Mouse (Mus musculus) MEL (cell line): ENCODE data around the gene Slc12a4. TPM values are rescaled to one million over a fixed set of nuclear protein-coding genes. Genes with fewer than 3 reads are reported as not detected.
A peak's percentile ranks its signal among the peaks of the same experiment; 100 is the strongest.

Experiments used
- DNase-seq: peaks from one replicate; pipeline ENCODE4 v3.0.0; 2011; ENCODE audit warnings: low read depth, low spot score
- H3K27ac ChIP-seq: 2 replicates; pipeline ENCODE4 v1.5.1; 2012; ENCODE audit warnings: low read depth, mild to moderate bottlenecking, control low read depth, low read length, moderate library complexity; ENCODE audit not compliant: control insufficient read depth
- H3K27me3 ChIP-seq, 2 experiments: fragments of 150-350 bp in 1 of 2; sonication (generic) in 1 of 2; 2 replicates each; pipeline ENCODE4 v1.6.1; 2012; ENCODE audit warnings: low read length in 2 of 2, mild to moderate bottlenecking in 2 of 2, improper control_type of control experiment in 1 of 2, moderate library complexity in 1 of 2; ENCODE audit not compliant: insufficient read depth in 2 of 2, control insufficient read depth in 1 of 2
- H3K36me3 ChIP-seq, 2 experiments: 2 replicates each; pipeline ENCODE4 v1.6.1; 2012 to 2014; ENCODE audit warnings: low read length in 2 of 2, improper control_type of control experiment in 1 of 2, inconsistent platforms in 1 of 2, mild to moderate bottlenecking in 1 of 2; ENCODE audit not compliant: insufficient read depth in 2 of 2, control insufficient read depth in 1 of 2
- H3K4me1 ChIP-seq, 2 experiments: fragments of 150-350 bp in 1 of 2; sonication (generic) in 1 of 2; 2 replicates each; pipeline ENCODE4 v1.6.1; 2012; ENCODE audit warnings: low read length in 2 of 2, improper control_type of control experiment in 1 of 2, mild to moderate bottlenecking in 1 of 2; ENCODE audit not compliant: insufficient read depth in 2 of 2, control insufficient read depth in 1 of 2
- H3K4me3 ChIP-seq, 2 experiments: fragments of 150-350 bp in 1 of 2; sonication (generic) in 1 of 2; 2 replicates each; pipeline ENCODE4 v1.5.1; 2012; ENCODE audit warnings: low read depth in 2 of 2, low read length in 2 of 2, mild to moderate bottlenecking in 2 of 2, moderate library complexity in 2 of 2, control low read depth in 1 of 2, improper control_type of control experiment in 1 of 2; ENCODE audit not compliant: control insufficient read depth in 1 of 2, insufficient read depth in 1 of 2
- H3K79me2 ChIP-seq: 2 replicates; pipeline ENCODE4 v1.6.1; 2012; ENCODE audit warnings: mild to moderate bottlenecking, low read length, moderate library complexity; ENCODE audit not compliant: control insufficient read depth, poor library complexity, insufficient read depth
- H3K9ac ChIP-seq: 2 replicates; pipeline ENCODE4 v1.6.1; 2012; ENCODE audit warnings: low read depth, mild to moderate bottlenecking, control low read depth, low read length, moderate library complexity; ENCODE audit not compliant: control insufficient read depth, poor library complexity, severe bottlenecking
- H3K9me3 ChIP-seq: fragments of 150-350 bp; sonication (generic); replicated peaks from 2 replicates; pipeline ENCODE4 v1.6.1; 2012; ENCODE audit warnings: mild to moderate bottlenecking, low read length, improper control_type of control experiment, moderate library complexity; ENCODE audit not compliant: insufficient read depth
- BHLHE40 ChIP-seq: IDR thresholded peaks from 2 replicates; pipeline ENCODE4 v1.6.1; 2012; ENCODE audit warnings: low read depth, mild to moderate bottlenecking, inconsistent platforms, low read length, improper control_type of control experiment, borderline replicate concordance
- CHD1 ChIP-seq: IDR thresholded peaks from 2 replicates; pipeline ENCODE4 v1.6.1; 2012; ENCODE audit warnings: low read depth, mild to moderate bottlenecking, inconsistent platforms, low read length, improper control_type of control experiment
- CHD2 ChIP-seq: IDR thresholded peaks from 2 replicates; pipeline ENCODE4 v1.6.1; 2011; ENCODE audit warnings: low read length, improper control_type of control experiment
- CTCF ChIP-seq, 3 experiments: IDR thresholded peaks in 2 of 3; conservative IDR thresholded peaks in 1 of 3; 2 replicates each; pipeline ENCODE4 v1.5.1; 2011 to 2012; ENCODE audit warnings: low read length in 3 of 3, low read depth in 2 of 3, mild to moderate bottlenecking in 2 of 3, improper control_type of control experiment in 1 of 3, inconsistent platforms in 1 of 3, mixed read lengths in 1 of 3, moderate library complexity in 1 of 3; ENCODE audit not compliant: control insufficient read depth in 1 of 3, insufficient read depth in 1 of 3, poor library complexity in 1 of 3, severe bottlenecking in 1 of 3
- E2F4 ChIP-seq: IDR thresholded peaks from 2 replicates; pipeline ENCODE4 v1.6.1; 2011; ENCODE audit warnings: low read depth, low read length, improper control_type of control experiment, borderline replicate concordance
- EP300 ChIP-seq, 2 experiments: IDR thresholded peaks; 2 replicates each; pipeline ENCODE4 v1.6.1; 2011; ENCODE audit warnings: improper control_type of control experiment in 2 of 2, low read length in 2 of 2, low read depth in 1 of 2, mild to moderate bottlenecking in 1 of 2
- ETS1 ChIP-seq: IDR thresholded peaks from 2 replicates; pipeline ENCODE4 v1.6.1; 2012; ENCODE audit warnings: low read depth, mild to moderate bottlenecking, inconsistent platforms, low read length, improper control_type of control experiment, moderate library complexity
- GATA1 ChIP-seq: IDR thresholded peaks from 2 replicates; pipeline ENCODE4 v1.6.1; 2011; ENCODE audit warnings: low read depth, low read length, improper control_type of control experiment
- HCFC1 ChIP-seq: IDR thresholded peaks from 2 replicates; pipeline ENCODE4 v1.6.1; 2012; ENCODE audit warnings: low read depth, mild to moderate bottlenecking, inconsistent platforms, low read length, improper control_type of control experiment, moderate library complexity
- JUND ChIP-seq: IDR thresholded peaks from 2 replicates; pipeline ENCODE4 v1.6.1; 2011; ENCODE audit warnings: low read depth, mild to moderate bottlenecking, improper control_type of control experiment, low read length
- KAT2A ChIP-seq: conservative IDR thresholded peaks from 2 replicates; pipeline ENCODE4 v1.6.1; 2012; ENCODE audit warnings: low read depth, low read length, improper control_type of control experiment, inconsistent platforms
- MAX ChIP-seq: IDR thresholded peaks from 2 replicates; pipeline ENCODE4 v1.6.1; 2011; ENCODE audit warnings: low read length, improper control_type of control experiment
- MAZ ChIP-seq: IDR thresholded peaks from 2 replicates; pipeline ENCODE4 v1.6.1; 2012; ENCODE audit warnings: low read depth, mild to moderate bottlenecking, inconsistent platforms, low read length, improper control_type of control experiment
- MEF2A ChIP-seq: IDR thresholded peaks from 2 replicates; pipeline ENCODE4 v1.6.1; 2014; ENCODE audit warnings: low read depth, mild to moderate bottlenecking, inconsistent platforms, low read length, improper control_type of control experiment; ENCODE audit not compliant: poor library complexity, insufficient replicate concordance, severe bottlenecking; ENCODE audit errors: extremely low read depth
- MYC ChIP-seq: IDR thresholded peaks from 2 replicates; pipeline ENCODE4 v1.6.1; 2011; ENCODE audit warnings: low read depth, mild to moderate bottlenecking, low read length, improper control_type of control experiment, moderate library complexity
- NELFE ChIP-seq: IDR thresholded peaks from 2 replicates; pipeline ENCODE4 v1.6.1; 2011; ENCODE audit warnings: low read depth, low read length, improper control_type of control experiment
- NRF1 ChIP-seq: IDR thresholded peaks from 2 replicates; pipeline ENCODE4 v1.6.1; 2014; ENCODE audit warnings: low read depth, mild to moderate bottlenecking, inconsistent platforms, low read length, improper control_type of control experiment, moderate library complexity; ENCODE audit not compliant: poor library complexity, insufficient read depth, severe bottlenecking
- POLR2A ChIP-seq, 2 experiments: IDR thresholded peaks; 2 replicates each; pipeline ENCODE4 v1.6.1; 2011 to 2012; ENCODE audit warnings: low read length in 2 of 2, mild to moderate bottlenecking in 2 of 2, control low read depth in 1 of 2, improper control_type of control experiment in 1 of 2, low read depth in 1 of 2, moderate library complexity in 1 of 2; ENCODE audit not compliant: control insufficient read depth in 1 of 2, insufficient read depth in 1 of 2, poor library complexity in 1 of 2
- POLR2AphosphoS5 ChIP-seq: IDR thresholded peaks from 2 replicates; pipeline ENCODE4 v1.6.1; 2012; ENCODE audit warnings: low read depth, borderline replicate concordance, mild to moderate bottlenecking, inconsistent platforms, low read length, moderate library complexity, mixed read lengths
- RAD21 ChIP-seq: IDR thresholded peaks from 2 replicates; pipeline ENCODE4 v1.6.1; 2011; ENCODE audit warnings: mild to moderate bottlenecking, low read depth, low read length, improper control_type of control experiment
- SIN3A ChIP-seq: IDR thresholded peaks from 2 replicates; pipeline ENCODE4 v1.6.1; 2012; ENCODE audit warnings: low read length, improper control_type of control experiment, inconsistent platforms
- TAL1 ChIP-seq: IDR thresholded peaks from 2 replicates; pipeline ENCODE4 v1.6.1; 2012; ENCODE audit warnings: mild to moderate bottlenecking, inconsistent platforms, low read length, moderate library complexity, mixed read lengths
- TCF12 ChIP-seq: IDR thresholded peaks from 2 replicates; pipeline ENCODE4 v1.6.1; 2014; ENCODE audit warnings: low read depth, mild to moderate bottlenecking, inconsistent platforms, low read length, improper control_type of control experiment, moderate library complexity
- USF1 ChIP-seq: IDR thresholded peaks from 2 replicates; pipeline ENCODE4 v1.6.1; 2014; ENCODE audit warnings: low read depth, mild to moderate bottlenecking, inconsistent platforms, low read length, improper control_type of control experiment, moderate library complexity
- USF2 ChIP-seq, 2 experiments: IDR thresholded peaks; 2 replicates each; pipeline ENCODE4 v1.6.1; 2011 to 2012; ENCODE audit warnings: improper control_type of control experiment in 2 of 2, low read length in 2 of 2, borderline replicate concordance in 1 of 2, inconsistent platforms in 1 of 2, low read depth in 1 of 2, mild to moderate bottlenecking in 1 of 2; ENCODE audit not compliant: insufficient read depth in 1 of 2
- ZC3H11A ChIP-seq: IDR thresholded peaks from 2 replicates; pipeline ENCODE4 v1.6.1; 2012; ENCODE audit warnings: low read depth, mild to moderate bottlenecking, inconsistent platforms, low read length, improper control_type of control experiment
- ZKSCAN1 ChIP-seq: IDR thresholded peaks from 2 replicates; pipeline ENCODE4 v1.6.1; 2012; ENCODE audit warnings: low read depth, mild to moderate bottlenecking, inconsistent platforms, low read length, improper control_type of control experiment, moderate library complexity
- ZMIZ1 ChIP-seq: IDR thresholded peaks from 2 replicates; pipeline ENCODE4 v1.6.1; 2012; ENCODE audit warnings: low read depth, mild to moderate bottlenecking, inconsistent platforms, low read length, improper control_type of control experiment, moderate library complexity
- polyA plus RNA-seq, 2 experiments: library from polyadenylated mRNA; stranded (reverse) in 1 of 2; unstranded in 1 of 2; fragments of >175 nt in 1 of 2; fragments of >200 nt in 1 of 2; gene quantifications; 2 replicates each; pipeline versions ENCODE4 v1.2.1 to v1.2.4; 2012; ENCODE audit warnings: low replicate concordance in 2 of 2, low read depth in 1 of 2; ENCODE audit not compliant: insufficient read length in 2 of 2, insufficient read depth in 1 of 2, missing spikeins in 1 of 2
- total RNA-seq: library from RNA; depleted of rRNA; stranded (reverse); fragments of 300-350 nt; gene quantifications from 2 replicates; pipeline ENCODE4 v1.2.3, GENCODE M21; 2012

Slc12a4 gene
- total and polyA plus RNA-seq, 3 experiments: 25.6 to 32.3 TPM; not detected in 1

DNA sequence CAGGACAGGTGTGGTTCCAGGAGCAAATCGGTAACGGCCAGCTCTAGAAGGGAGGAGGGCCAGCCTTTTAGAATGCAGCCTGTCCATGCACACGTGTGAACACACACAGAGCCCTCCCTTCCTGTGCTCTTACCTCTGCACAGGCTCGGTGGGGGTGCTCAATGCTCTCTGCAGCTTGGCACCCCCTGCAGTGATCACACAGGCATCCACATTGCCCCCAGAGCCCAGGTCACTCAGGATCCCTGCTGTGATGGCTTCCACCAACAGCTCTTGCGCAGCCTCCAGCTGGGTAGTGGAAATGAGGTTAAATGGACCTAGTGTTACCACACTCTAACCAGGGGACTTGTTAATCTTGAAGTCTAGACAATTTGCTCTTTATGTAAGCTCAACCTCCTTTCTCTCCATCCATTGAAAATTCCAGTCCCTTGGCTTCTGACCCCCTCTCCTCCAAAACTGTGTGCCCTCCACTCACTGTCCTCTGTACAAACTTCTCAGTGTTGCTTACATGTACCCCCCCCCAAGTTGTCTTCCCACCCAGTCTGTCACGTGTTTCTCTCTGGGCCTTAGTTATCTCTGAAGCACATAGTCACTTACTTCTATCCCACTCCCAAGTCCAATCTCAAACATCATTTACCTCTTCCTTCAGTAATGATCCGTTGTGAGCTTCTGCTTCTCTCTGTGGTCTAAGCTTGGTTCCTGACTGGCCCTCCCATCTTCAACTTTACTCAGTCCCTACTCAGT is 29.9 kb downstream of the Slc12a4 start:
- Histone ChIP-seq H3K4me1 (peaks cover 4 to 14% of the 10 kb centered on the region in 2 experiments; a peak in 3 of 4 replicates), H3K79me2 (peaks cover 10% of the 10 kb centered on the region), H3K9me3 (no peaks in the 10 kb centered on the region), H3K4me3 (peak overlapping the region; percentile 67 to 85), H3K27ac (peak overlapping the region; percentile 90), H3K27me3 (no peaks in the 10 kb centered on the region), H3K36me3 (peaks cover 0 to 13% of the 10 kb centered on the region in 2 experiments; a peak in 2 of 4 replicates), H3K9ac (peak overlapping the region; percentile 80)
- TF ChIP-seq USF1 (peak; percentile 86), ZMIZ1 (0 out of 2 replicates have a peak, but pooled peaks have one; percentile 11), MAX (peak; percentile 62), ETS1 (peak; percentile 27; the same call in 1 of the 2 replicates), ZC3H11A (no peak), BHLHE40 (peak; percentile 56; the same call in 1 of the 2 replicates), MAZ (0 out of 2 replicates have a peak, but pooled peaks have one; percentile 30), MYC (0 out of 2 replicates have a peak, but pooled peaks have one; percentile 48), E2F4 (no peak)
- peak; percentile 63 for DNase-seq

DNA sequence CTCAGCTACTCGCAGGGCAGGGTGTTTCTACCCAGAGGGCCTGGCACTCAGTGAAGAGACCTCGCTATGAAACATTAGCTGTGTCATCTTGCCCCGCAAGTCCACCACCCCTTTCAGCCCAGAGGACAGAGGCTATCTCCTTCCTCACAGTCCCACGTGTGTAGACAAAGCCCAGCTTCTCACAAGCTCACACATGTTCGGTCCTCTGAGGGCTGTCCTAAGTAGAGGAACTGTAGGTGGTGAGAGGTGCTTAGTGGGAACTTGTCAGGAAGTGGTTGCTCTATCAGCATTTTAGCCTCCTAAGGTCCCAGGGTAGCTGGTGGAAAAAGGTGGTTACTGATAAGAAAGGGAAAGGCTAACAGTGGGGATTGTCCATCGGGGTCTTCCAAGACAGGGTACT is 30.8 kb downstream of the Slc12a4 start:
- peaks cover 4 to 14% of the 10 kb centered on the region in 2 experiments; a peak in 3 of 4 replicates for H3K4me1 ChIP-seq
- peaks cover 10% of the 10 kb centered on the region for H3K79me2 ChIP-seq
- H3K27ac ChIP-seq: peak overlapping the region; percentile 90
- H3K9me3 ChIP-seq: no peaks in the 10 kb centered on the region
- no peaks in the 10 kb centered on the region for H3K27me3 ChIP-seq
- peaks cover 0 to 13% of the 10 kb centered on the region in 2 experiments; a peak in 2 of 4 replicates for H3K36me3 ChIP-seq
- peak overlapping the region; percentile 80 for H3K9ac ChIP-seq
- peak overlapping the region in 1 of 2 experiments; percentile 67; a peak in 3 of 4 replicates for H3K4me3 ChIP-seq
- DNase-seq: peak; percentile 86
- TF ChIP-seq NRF1: no peak
- no peak for TF ChIP-seq CTCF (IDR thresholded peaks at IDR 0.05 in 2 of 3, conservative IDR thresholded peaks at IDR 0.05 in 1 of 3; ENCODE audit: control insufficient read depth in 1 of 3, insufficient read depth in 1 of 3, low read depth in 2 of 3, low read length in 3 of 3, poor library complexity in 1 of 3, severe bottlenecking in 1 of 3)
- TF ChIP-seq MAZ: no peak
- no peak for TF ChIP-seq POLR2AphosphoS5
- TF ChIP-seq NELFE: 0 out of 2 replicates have a peak, but pooled peaks have one; percentile 32
- TF ChIP-seq EP300 (IDR thresholded peaks at IDR 0.05; ENCODE audit: low read depth in 1 of 2, low read length in 2 of 2): peak; percentile 79 to 81
- TF ChIP-seq USF1: no peak
- no peak for TF ChIP-seq RAD21
- peak in 1 of 2 experiments; percentile 65; a peak in 1 of 4 replicates for TF ChIP-seq POLR2A (IDR thresholded peaks at IDR 0.05; ENCODE audit: control insufficient read depth in 1 of 2, insufficient read depth in 1 of 2, low read depth in 1 of 2, low read length in 2 of 2, poor library complexity in 1 of 2)
- TF ChIP-seq KAT2A: no peak
- TF ChIP-seq MAX: peak; percentile 89
- TF ChIP-seq CHD2: no peak
- no peak for TF ChIP-seq USF2 (IDR thresholded peaks at IDR 0.05; ENCODE audit: borderline replicate concordance in 1 of 2, insufficient read depth in 1 of 2, low read depth in 1 of 2, low read length in 2 of 2)
- no peak for TF ChIP-seq ZKSCAN1
- peak; percentile 69 for TF ChIP-seq SIN3A
- TF ChIP-seq GATA1: peak; percentile 82
- TF ChIP-seq JUND: no peak
- TF ChIP-seq TCF12: peak; percentile 62
- TF ChIP-seq MYC: peak; percentile 96
- no peak for TF ChIP-seq CHD1
- no peak for TF ChIP-seq ZMIZ1
- TF ChIP-seq TAL1: peak; percentile 80
- peak; percentile 67 for TF ChIP-seq ETS1
- no peak for TF ChIP-seq HCFC1
- TF ChIP-seq BHLHE40: no peak
- no peak for TF ChIP-seq MEF2A
